Mouse (Mus musculus) embryonic fibroblast, embryonic 13.5 days (primary cell): ENCODE data around the gene Cyp27b1.

Experiments used
- CTCF ChIP-seq: IDR thresholded peaks from 2 replicates; pipeline ENCODE4 v1.5.1; 2011; ENCODE audit warnings: mild to moderate bottlenecking, control low read depth, low read length, moderate library complexity, borderline replicate concordance; ENCODE audit not compliant: insufficient read depth
- POLR2A ChIP-seq: IDR thresholded peaks from 2 replicates; pipeline ENCODE4 v1.6.1; 2011; ENCODE audit warnings: low read depth, mild to moderate bottlenecking, control low read depth, low read length, moderate library complexity

DNA sequence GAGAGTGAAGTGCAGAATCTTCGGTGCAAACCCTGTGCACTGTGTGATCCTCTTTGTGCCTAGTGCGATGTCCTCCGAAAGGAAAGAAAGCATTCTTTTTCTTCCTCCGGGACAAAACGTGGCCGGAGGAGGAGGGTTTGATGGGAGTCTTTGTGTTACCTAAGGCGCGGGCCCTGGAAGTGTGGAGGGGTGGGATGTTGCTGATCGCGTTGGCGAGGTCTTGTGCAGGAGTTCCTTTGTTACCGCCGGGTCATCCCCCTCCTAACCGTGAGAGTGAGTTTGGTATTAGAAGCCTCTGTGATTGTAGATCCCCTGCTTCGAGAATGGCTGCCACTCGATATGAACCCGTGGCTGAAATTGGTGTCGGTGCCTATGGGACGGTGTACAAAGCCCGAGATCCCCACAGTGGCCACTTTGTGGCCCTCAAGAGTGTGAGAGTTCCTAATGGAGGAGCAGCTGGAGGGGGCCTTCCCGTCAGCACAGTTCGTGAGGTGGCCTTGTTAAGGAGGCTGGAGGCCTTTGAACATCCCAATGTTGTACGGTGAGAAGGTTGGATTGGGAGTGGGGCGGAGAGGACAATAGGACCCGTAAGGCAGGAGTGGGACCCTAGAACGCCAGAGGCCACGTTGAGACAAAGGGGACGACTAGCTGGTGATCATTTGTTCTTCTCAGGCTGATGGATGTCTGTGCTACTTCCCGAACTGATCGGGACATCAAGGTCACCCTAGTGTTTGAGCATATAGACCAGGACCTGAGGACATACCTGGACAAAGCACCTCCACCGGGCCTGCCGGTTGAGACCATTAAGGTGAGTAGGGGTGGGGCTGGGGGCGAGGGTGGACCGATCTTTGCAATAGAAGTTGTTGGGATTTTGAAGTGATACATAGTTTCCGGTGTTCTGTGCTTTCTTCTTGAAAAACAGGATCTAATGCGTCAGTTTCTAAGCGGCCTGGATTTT lies 16.1 kb downstream of the Cyp27b1 start:
- TF ChIP-seq CTCF (no peak), POLR2A (0 out of 2 replicates have a peak, but pooled peaks have one; percentile 1)
